Mouse (Mus musculus) forebrain, embryonic 13.5 days (tissue): ENCODE measurements at regions not wholly inside any gene's neighbourhood (a gene's known extent, or its start where the extent isn't known, plus 50 kb on each side); places are given as distances from the start of the nearest gene placed in this dataset.

ENCODE experiments used
- ATAC-seq: fragments of 200-750 bp; cut with Nextera tagmentation; 2 replicates; pipeline ENCODE4 v1.8.0; 2017
- H3K27ac ChIP-seq: fragments of 300-500 bp; sonication (generic); 2 replicates; pipeline ENCODE4 v1.5.1; 2015; ENCODE audit warnings: inconsistent platforms, mild to moderate bottlenecking, moderate library complexity
- H3K27me3 ChIP-seq: fragments of 300-500 bp; sonication (generic); 2 replicates; pipeline ENCODE4 v1.6.1; 2015; ENCODE audit warnings: mild to moderate bottlenecking, inconsistent platforms
- H3K36me3 ChIP-seq: fragments of 300-500 bp; sonication (generic); 2 replicates; pipeline ENCODE4 v1.6.1; 2015; ENCODE audit warnings: mild to moderate bottlenecking, inconsistent platforms; ENCODE audit not compliant: poor library complexity, severe bottlenecking
- H3K4me1 ChIP-seq: fragments of 300-500 bp; sonication (generic); 2 replicates; pipeline ENCODE4 v1.6.1; 2015; ENCODE audit warnings: inconsistent platforms
- H3K4me2 ChIP-seq: fragments of 300-500 bp; sonication (generic); 2 replicates; pipeline ENCODE4 v1.6.1; 2015; ENCODE audit warnings: inconsistent platforms, mild to moderate bottlenecking, moderate library complexity
- H3K4me3 ChIP-seq: fragments of 300-500 bp; sonication (generic); 2 replicates; pipeline ENCODE4 v1.5.1; 2015; ENCODE audit warnings: mild to moderate bottlenecking, inconsistent platforms
- H3K9ac ChIP-seq: fragments of 300-500 bp; sonication (generic); 2 replicates; pipeline ENCODE4 v1.6.1; 2015; ENCODE audit warnings: mild to moderate bottlenecking, inconsistent platforms
- H3K9me3 ChIP-seq: fragments of 300-500 bp; sonication (generic); replicated peaks from 2 replicates; pipeline ENCODE4 v1.6.1; 2016; ENCODE audit warnings: inconsistent platforms
- WGBS: fragments of 180-500 bp; shearing (Covaris S2); methylation state at CpG from one replicate; pipeline ENCODE4 v1.1.7; 2015; 5-methylcytosine and 5-hydroxymethylcytosine counted together

- Histone ChIP-seq H3K9ac (no peak overlapping the region), H3K9me3 (no peaks in the 10 kb centered on the region), H3K27ac (no peak overlapping the region), H3K4me2 (no peak overlapping the region), H3K4me3 (no peak overlapping the region), H3K36me3 (no peaks in the 10 kb centered on the region), H3K4me1 (no peaks in the 10 kb centered on the region), H3K27me3 (no peaks in the 10 kb centered on the region)
- no peak for ATAC-seq
These were observed 121.2 kb downstream of the Ttc32 start for GRCm38 (mm10) chr12:9151001-9151400.

- no peaks in the 10 kb centered on the region for H3K27me3 ChIP-seq
- H3K36me3 ChIP-seq = no peaks in the 10 kb centered on the region
- no peak overlapping the region for H3K4me2 ChIP-seq
- WGBS = 77% methylated on average over 1 of the region's 1 CpGs
- H3K4me3 ChIP-seq = no peak overlapping the region
- no peak overlapping the region for H3K27ac ChIP-seq
- no peak for ATAC-seq
- H3K9me3 ChIP-seq = no peaks in the 10 kb centered on the region
- no peaks in the 10 kb centered on the region for H3K4me1 ChIP-seq
- no peak overlapping the region for H3K9ac ChIP-seq
These were observed 121.6 kb downstream of the Ttc32 start for GRCm38 (mm10) chr12:9151426-9151825.

GRCm38 (mm10) chr12:9154491-9154890, 124.7 kb downstream of the Ttc32 start:
- H3K27ac ChIP-seq = no peak overlapping the region
- H3K9ac ChIP-seq = no peak overlapping the region
- no peaks in the 10 kb centered on the region for H3K27me3 ChIP-seq
- no peak overlapping the region for H3K4me3 ChIP-seq
- no peak overlapping the region for H3K4me2 ChIP-seq
- WGBS = 95% methylated on average over 2 of the region's 2 CpGs
- no peaks in the 10 kb centered on the region for H3K4me1 ChIP-seq
- ATAC-seq = no peak
- H3K9me3 ChIP-seq = no peaks in the 10 kb centered on the region
- H3K36me3 ChIP-seq = no peaks in the 10 kb centered on the region

GRCm38 (mm10) chr12:9156794-9157193, 127.0 kb downstream of the Ttc32 start:
- Histone ChIP-seq H3K36me3 (no peaks in the 10 kb centered on the region), H3K9ac (no peak overlapping the region), H3K27ac (no peak overlapping the region), H3K4me2 (no peak overlapping the region), H3K4me3 (no peak overlapping the region), H3K27me3 (no peaks in the 10 kb centered on the region), H3K4me1 (no peaks in the 10 kb centered on the region), H3K9me3 (no peaks in the 10 kb centered on the region)
- no peak for ATAC-seq

GRCm38 (mm10) chr12:9158751-9159150, 129.0 kb downstream of the Ttc32 start:
- 76% methylated on average over 5 of the region's 5 CpGs for WGBS
- Histone ChIP-seq H3K4me1 (no peaks in the 10 kb centered on the region), H3K27ac (no peak overlapping the region), H3K9me3 (no peaks in the 10 kb centered on the region), H3K4me2 (no peak overlapping the region), H3K9ac (no peak overlapping the region), H3K27me3 (no peaks in the 10 kb centered on the region), H3K4me3 (no peak overlapping the region), H3K36me3 (no peaks in the 10 kb centered on the region)
- no peak for ATAC-seq

GRCm38 (mm10) chr12:9165367-9165940, 135.7 kb downstream of the Ttc32 start:
- WGBS = 77% methylated on average over 4 of the region's 4 CpGs
- H3K4me2 ChIP-seq = no peak overlapping the region
- H3K27me3 ChIP-seq = no peaks in the 10 kb centered on the region
- ATAC-seq = no peak
- H3K9ac ChIP-seq = no peak overlapping the region
- no peaks in the 10 kb centered on the region for H3K4me1 ChIP-seq
- H3K4me3 ChIP-seq = no peak overlapping the region
- H3K27ac ChIP-seq = no peak overlapping the region
- H3K9me3 ChIP-seq = no peaks in the 10 kb centered on the region
- no peaks in the 10 kb centered on the region for H3K36me3 ChIP-seq

- no peak overlapping the region for H3K4me2 ChIP-seq
- no peaks in the 10 kb centered on the region for H3K9me3 ChIP-seq
- 57% methylated on average over 10 of the region's 10 CpGs for WGBS
- ATAC-seq = peak; percentile 95
- H3K4me3 ChIP-seq = no peak overlapping the region
- H3K9ac ChIP-seq = no peak overlapping the region
- no peaks in the 10 kb centered on the region for H3K4me1 ChIP-seq
- H3K27me3 ChIP-seq = no peaks in the 10 kb centered on the region
- no peak overlapping the region for H3K27ac ChIP-seq
- H3K36me3 ChIP-seq = no peaks in the 10 kb centered on the region
These were observed 136.6 kb downstream of the Ttc32 start for GRCm38 (mm10) chr12:9166218-9166908.

GRCm38 (mm10) chr12:9169008-9169407, 139.2 kb downstream of the Ttc32 start:
- Histone ChIP-seq H3K9ac (no peak overlapping the region), H3K36me3 (no peaks in the 10 kb centered on the region), H3K9me3 (no peaks in the 10 kb centered on the region), H3K4me2 (no peak overlapping the region), H3K27ac (no peak overlapping the region), H3K4me1 (no peaks in the 10 kb centered on the region), H3K4me3 (no peak overlapping the region), H3K27me3 (no peaks in the 10 kb centered on the region)
- no peak for ATAC-seq
- 82% methylated on average over 3 of the region's 3 CpGs for WGBS

GRCm38 (mm10) chr12:9173680-9174079, 143.9 kb downstream of the Ttc32 start:
- Histone ChIP-seq H3K4me3 (no peak overlapping the region), H3K4me2 (no peak overlapping the region), H3K36me3 (no peaks in the 10 kb centered on the region), H3K27me3 (no peaks in the 10 kb centered on the region), H3K27ac (no peak overlapping the region), H3K9ac (no peak overlapping the region), H3K4me1 (no peaks in the 10 kb centered on the region), H3K9me3 (no peaks in the 10 kb centered on the region)
- no peak for ATAC-seq
- WGBS = 24% methylated on average over 1 of the region's 1 CpGs

GRCm38 (mm10) chr12:9174327-9174726, 144.5 kb downstream of the Ttc32 start:
- WGBS = 53% methylated on average over 9 of the region's 9 CpGs
- ATAC-seq = no peak
- Histone ChIP-seq H3K9ac (no peak overlapping the region), H3K4me1 (no peaks in the 10 kb centered on the region), H3K27ac (no peak overlapping the region), H3K4me2 (no peak overlapping the region), H3K27me3 (no peaks in the 10 kb centered on the region), H3K36me3 (no peaks in the 10 kb centered on the region), H3K9me3 (no peaks in the 10 kb centered on the region), H3K4me3 (no peak overlapping the region)

- Histone ChIP-seq H3K4me2 (no peak overlapping the region), H3K27ac (no peak overlapping the region), H3K4me3 (no peak overlapping the region), H3K27me3 (no peaks in the 10 kb centered on the region), H3K36me3 (no peaks in the 10 kb centered on the region), H3K4me1 (no peaks in the 10 kb centered on the region), H3K9me3 (no peaks in the 10 kb centered on the region), H3K9ac (no peak overlapping the region)
- no peak for ATAC-seq
- 74% methylated on average over 2 of the region's 2 CpGs for WGBS
These were observed 146.4 kb downstream of the Ttc32 start for GRCm38 (mm10) chr12:9176198-9176597.

GRCm38 (mm10) chr12:9178626-9179025, 148.8 kb downstream of the Ttc32 start:
- no peaks in the 10 kb centered on the region for H3K36me3 ChIP-seq
- H3K4me1 ChIP-seq = no peaks in the 10 kb centered on the region
- ATAC-seq = no peak
- no peak overlapping the region for H3K27ac ChIP-seq
- H3K9me3 ChIP-seq = no peaks in the 10 kb centered on the region
- H3K27me3 ChIP-seq = no peaks in the 10 kb centered on the region
- H3K4me3 ChIP-seq = no peak overlapping the region
- no peak overlapping the region for H3K4me2 ChIP-seq
- WGBS = 76% methylated on average over 4 of the region's 4 CpGs
- H3K9ac ChIP-seq = no peak overlapping the region

- Histone ChIP-seq H3K27ac (no peak overlapping the region), H3K4me1 (no peaks in the 10 kb centered on the region), H3K9me3 (no peaks in the 10 kb centered on the region), H3K9ac (no peak overlapping the region), H3K36me3 (no peaks in the 10 kb centered on the region), H3K4me2 (no peak overlapping the region), H3K27me3 (no peaks in the 10 kb centered on the region), H3K4me3 (no peak overlapping the region)
- WGBS = 69% methylated on average over 4 of the region's 4 CpGs
- no peak for ATAC-seq
These were observed 150.9 kb downstream of the Ttc32 start for GRCm38 (mm10) chr12:9180677-9181076.
